8 mouse cellular contexts compared by ENCODE assay signal in the genomic region with DNA sequence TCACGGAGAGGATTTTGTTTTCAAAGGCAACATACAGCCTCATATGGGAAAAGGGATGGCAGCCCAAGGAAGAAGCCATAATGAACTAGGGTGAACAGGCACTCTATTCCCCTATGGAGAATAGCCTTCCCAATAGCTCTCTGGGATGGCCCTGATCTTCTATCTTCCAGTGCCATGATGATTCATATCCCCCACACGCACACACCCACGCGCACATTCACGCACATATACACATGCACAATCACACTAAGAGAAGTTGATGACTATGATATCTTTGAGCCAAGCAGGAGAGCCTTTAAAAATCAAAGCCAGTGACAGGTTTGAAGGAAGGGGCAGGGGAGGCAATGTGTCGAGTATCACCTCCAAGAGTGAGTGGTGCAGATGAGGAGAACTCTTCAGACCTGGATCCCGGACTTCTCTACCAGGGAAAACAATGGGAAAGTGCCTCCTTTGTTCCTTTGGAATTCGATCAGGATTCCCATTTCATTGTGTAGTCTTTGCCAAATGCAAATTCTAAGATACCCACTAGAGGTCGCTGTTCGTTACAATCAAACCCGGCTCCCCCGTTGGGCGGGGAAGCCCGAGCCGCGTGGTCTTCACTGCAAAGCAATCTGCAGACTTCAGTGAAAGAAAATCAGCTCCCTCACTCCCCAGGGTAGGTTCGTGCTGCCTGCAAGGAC.
A peak's percentile ranks its signal among the peaks of the same experiment; 100 is the strongest.
DNase-seq lines count a peak whose midpoint lies in the region; ATAC-seq lines count a peak whose summit lies in the region.

No protein-coding gene starts in this region.

- ATAC-seq in inflammation-experienced regulatory T-cells, adult 6 months, result peak; percentile 68
- ATAC-seq in megakaryocyte progenitor cell, adult 5-6 weeks (replicated peaks; ENCODE audit: poor library complexity), result peak; percentile 93

- intact Hi-C loops in gastrocnemius, postnatal 14 days (cut with DNase I; ENCODE audit: low total_unique reads), result loop anchor here (5.0 kb wide), 1 partner anchor 283 kb away; no protein-coding TSS in a partner anchor

- DNase-seq in WW6 (ENCODE audit: low read depth, low spot score), result peak; percentile 62
- peak; percentile 54 to 85 for DNase-seq in cerebellum, postnatal 4 days (ENCODE audit: low spot score in 2 of 2)
- DNase-seq in gastrocnemius, postnatal 14 days, result peak; percentile 79
- DNase-seq in left cerebral cortex, adult 9 months (ENCODE audit: low spot score in 2 of 2), result peak; percentile 36 to 84
- peak; percentile 77 for DNase-seq in right cerebral cortex, postnatal 14 days
- DNase-seq in yolk sac, embryonic 10.5 days (ENCODE audit: low spot score), result peak; percentile 73

Comparison
In these comparisons a context has a peak if more than half of its experiments do, and no peak if none do; other contexts are left out.
1. Peak in every context shown above with its lines: DNase-seq and ATAC-seq.